Mouse (Mus musculus): Measurements from ENCODE around the gene Nectin1. TPM values are rescaled to one million over a fixed set of nuclear protein-coding genes. Genes with fewer than 3 reads are reported as not detected.

The Nectin1 gene
- polyA plus RNA-seq, 1 experiment from 2014 or later = 1.6 TPM

DNA sequence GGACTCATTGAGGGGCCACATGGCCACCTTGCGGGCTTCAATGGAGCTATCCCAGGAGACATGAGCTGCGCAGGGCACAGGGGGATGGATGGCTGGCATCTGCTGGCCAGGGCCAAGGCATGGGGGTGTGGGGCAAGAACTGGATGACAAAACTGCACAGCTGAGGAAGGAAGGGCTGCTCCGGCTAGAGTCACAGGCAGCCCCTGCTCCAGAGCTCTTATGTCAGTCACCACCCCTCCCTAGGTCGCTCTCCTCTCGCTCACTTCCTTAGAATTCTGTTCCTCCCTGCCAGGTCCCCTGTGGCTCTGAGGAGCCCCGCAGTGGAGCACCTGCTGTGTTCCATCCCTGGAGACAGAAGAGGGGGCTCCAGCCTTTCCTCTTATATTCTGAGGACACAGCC is 63.8 kb downstream of the Nectin1 start:
- 28% methylated on average over 6 of the region's 6 CpGs for WGBS (ENCODE audit: insufficient replicate concordance)
- Histone ChIP-seq H3K36me3 (replicated peaks) (no peaks in the 10 kb centered on the region), H3K4me3 (replicated peaks) (no peak overlapping the region), H3K27ac (replicated peaks) (no peak overlapping the region), H3K4me1 (replicated peaks) (no peaks in the 10 kb centered on the region), H3K4me2 (no peak overlapping the region), H3K9ac (no peak overlapping the region), H3K27me3 (no peaks in the 10 kb centered on the region), H3K9me3 (replicated peaks) (no peaks in the 10 kb centered on the region)
- no peak for ATAC-seq (ENCODE audit: insufficient read depth)

GRCm38 (mm10) chr9:43808099-43808498 is 64.3 kb downstream of the Nectin1 start:
- 32% methylated on average over 4 of the region's 4 CpGs for WGBS (ENCODE audit: insufficient replicate concordance)
- Histone ChIP-seq H3K9ac (no peak overlapping the region), H3K27ac (replicated peaks) (no peak overlapping the region), H3K4me3 (replicated peaks) (no peak overlapping the region), H3K36me3 (replicated peaks) (no peaks in the 10 kb centered on the region), H3K4me2 (no peak overlapping the region), H3K27me3 (no peaks in the 10 kb centered on the region), H3K9me3 (replicated peaks) (no peaks in the 10 kb centered on the region), H3K4me1 (replicated peaks) (no peaks in the 10 kb centered on the region)
- no peak for ATAC-seq (ENCODE audit: insufficient read depth)

DNA sequence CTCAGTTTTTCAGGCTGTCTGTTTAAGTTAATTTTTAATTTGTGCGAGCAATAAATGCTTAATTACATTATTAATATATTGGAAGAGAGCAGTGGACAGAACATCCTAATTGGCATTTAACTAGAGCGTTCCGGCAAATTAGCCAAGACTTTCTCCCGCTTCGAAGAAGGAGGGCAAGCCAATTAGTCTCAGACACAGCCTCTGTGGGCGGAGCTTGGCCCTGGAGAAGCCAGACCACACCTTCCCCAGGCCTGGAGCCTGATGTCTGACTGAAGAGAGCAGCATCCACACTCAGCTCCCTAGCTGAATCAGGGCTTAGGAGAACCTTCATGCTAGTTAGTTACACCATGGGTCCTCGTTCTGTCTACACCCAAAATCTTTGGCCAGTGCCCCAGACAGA is 64.8 kb downstream of the Nectin1 start:
- H3K9ac ChIP-seq = no peak overlapping the region
- no peaks in the 10 kb centered on the region for H3K9me3 ChIP-seq (replicated peaks)
- no peaks in the 10 kb centered on the region for H3K4me1 ChIP-seq (replicated peaks)
- H3K4me2 ChIP-seq = no peak overlapping the region
- no peak overlapping the region for H3K27ac ChIP-seq (replicated peaks)
- no peak overlapping the region for H3K4me3 ChIP-seq (replicated peaks)
- H3K36me3 ChIP-seq (replicated peaks) = no peaks in the 10 kb centered on the region
- WGBS (ENCODE audit: insufficient replicate concordance) = 33% methylated on average over 7 of the region's 7 CpGs
- no peak for ATAC-seq (ENCODE audit: insufficient read depth)
- H3K27me3 ChIP-seq = no peaks in the 10 kb centered on the region

GRCm38 (mm10) chr9:43813156-43813555 is 69.4 kb downstream of the Nectin1 start:
- peak; percentile 44; the same call in 1 of the 2 replicates for ATAC-seq (ENCODE audit: insufficient read depth)
- H3K9ac ChIP-seq = no peak overlapping the region
- 51% methylated on average over 2 of the region's 2 CpGs for WGBS (ENCODE audit: insufficient replicate concordance)
- no peak overlapping the region for H3K4me2 ChIP-seq
- no peak overlapping the region for H3K4me3 ChIP-seq (replicated peaks)
- H3K4me1 ChIP-seq (replicated peaks) = no peaks in the 10 kb centered on the region
- H3K27me3 ChIP-seq = no peaks in the 10 kb centered on the region
- no peaks in the 10 kb centered on the region for H3K36me3 ChIP-seq (replicated peaks)
- no peak overlapping the region for H3K27ac ChIP-seq (replicated peaks)
- H3K9me3 ChIP-seq (replicated peaks) = no peaks in the 10 kb centered on the region

DNA sequence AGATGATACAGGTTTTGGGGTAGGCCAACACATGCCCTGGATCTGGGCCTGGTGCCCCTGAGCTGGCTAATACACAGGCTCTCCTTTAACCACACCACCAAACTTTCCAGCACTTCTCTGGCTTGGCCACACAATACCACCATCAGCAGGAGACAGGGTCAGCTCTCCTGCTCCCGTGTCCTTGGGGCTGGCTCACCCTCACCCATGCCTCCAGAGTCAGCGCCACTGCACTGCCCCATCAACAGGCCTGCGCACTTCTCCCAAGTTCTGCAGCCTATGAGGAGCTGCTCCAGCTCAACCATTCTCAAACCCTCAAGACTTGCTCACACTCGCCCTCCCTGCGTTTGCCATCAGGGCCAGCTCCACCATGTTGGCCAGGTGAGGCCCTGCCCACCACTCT is 78.4 kb downstream of the Nectin1 start:
- ATAC-seq (ENCODE audit: insufficient read depth) = no peak
- Histone ChIP-seq H3K9me3 (replicated peaks) (no peaks in the 10 kb centered on the region), H3K4me3 (replicated peaks) (no peak overlapping the region), H3K4me1 (replicated peaks) (0 out of 2 replicates have a peak, but pooled peaks cover 3% of the 10 kb centered on the region), H3K4me2 (no peak overlapping the region), H3K36me3 (replicated peaks) (no peaks in the 10 kb centered on the region), H3K9ac (no peak overlapping the region), H3K27ac (replicated peaks) (no peak overlapping the region), H3K27me3 (no peaks in the 10 kb centered on the region)
- 79% methylated on average over 5 of the region's 5 CpGs for WGBS (ENCODE audit: insufficient replicate concordance)

DNA sequence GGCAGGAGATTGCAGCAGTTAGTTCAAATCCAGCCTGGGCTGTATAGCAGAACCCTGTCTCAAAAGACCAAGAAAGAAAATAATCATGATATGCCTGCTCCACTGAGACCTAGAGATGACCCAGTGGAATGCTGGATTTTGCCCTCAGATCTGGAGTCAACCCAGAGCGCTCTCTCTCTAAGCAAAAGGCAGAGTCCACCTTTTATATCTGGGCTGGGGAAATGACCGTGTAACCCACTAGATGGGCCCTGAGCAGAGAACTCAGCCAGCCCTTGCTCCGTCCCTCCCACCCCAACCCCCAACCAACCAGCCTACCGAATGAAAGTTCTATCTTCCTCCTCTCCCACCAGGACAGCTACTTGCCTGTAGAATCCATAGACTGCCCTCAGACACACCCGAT is 81.4 kb downstream of the Nectin1 start:
- no peak overlapping the region for H3K4me2 ChIP-seq
- H3K9me3 ChIP-seq (replicated peaks) = no peaks in the 10 kb centered on the region
- H3K4me1 ChIP-seq (replicated peaks) = 0 out of 2 replicates have a peak, but pooled peaks cover 3% of the 10 kb centered on the region
- no peak overlapping the region for H3K9ac ChIP-seq
- 33% methylated on average over 5 of the region's 5 CpGs for WGBS (ENCODE audit: insufficient replicate concordance)
- no peak; the same call in 1 of the 2 replicates for ATAC-seq (ENCODE audit: insufficient read depth)
- no peak overlapping the region for H3K4me3 ChIP-seq (replicated peaks)
- no peaks in the 10 kb centered on the region for H3K27me3 ChIP-seq
- no peak overlapping the region for H3K27ac ChIP-seq (replicated peaks)
- no peaks in the 10 kb centered on the region for H3K36me3 ChIP-seq (replicated peaks)

DNA sequence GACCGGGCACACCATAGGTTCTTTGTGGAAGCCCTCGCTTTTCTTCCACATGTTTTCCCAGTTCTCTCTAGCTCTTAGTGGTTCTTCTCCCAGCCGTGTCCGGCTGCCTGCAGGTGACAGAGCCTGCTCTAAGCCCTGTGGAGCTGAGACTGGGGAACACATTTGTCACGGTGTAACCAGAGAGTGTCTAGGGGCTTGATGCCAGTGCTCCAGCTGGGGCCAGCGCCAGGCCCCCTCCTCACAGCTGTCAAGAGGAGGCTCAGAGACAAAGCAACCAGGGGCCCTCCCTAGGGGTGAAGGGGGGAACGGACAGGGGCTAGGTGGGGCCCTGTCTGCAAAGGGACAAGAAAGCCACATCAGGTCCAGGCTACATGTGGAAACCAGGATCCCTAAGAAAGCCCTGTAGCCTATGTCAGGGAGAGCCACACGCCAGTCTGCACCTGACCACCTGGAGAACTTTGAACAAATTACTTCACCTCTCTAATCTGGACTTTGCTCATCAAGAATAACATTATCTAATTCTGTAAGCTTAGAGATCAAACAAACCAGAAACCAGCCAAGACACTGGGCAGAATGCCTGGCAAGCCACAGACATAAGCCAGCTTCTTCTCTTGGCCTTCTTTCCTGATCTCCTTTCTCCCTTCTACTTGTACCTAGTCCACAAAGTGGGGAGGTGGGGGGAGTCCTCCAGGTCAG is 82.9 kb downstream of the Nectin1 start:
- no peaks in the 10 kb centered on the region for H3K36me3 ChIP-seq (replicated peaks)
- H3K27ac ChIP-seq (replicated peaks) = no peak overlapping the region
- WGBS (ENCODE audit: insufficient replicate concordance) = 51% methylated on average over 8 of the region's 8 CpGs
- H3K4me2 ChIP-seq = no peak overlapping the region
- no peak for ATAC-seq (ENCODE audit: insufficient read depth)
- no peaks in the 10 kb centered on the region for H3K9me3 ChIP-seq (replicated peaks)
- H3K4me1 ChIP-seq (replicated peaks) = 0 out of 2 replicates have a peak, but pooled peaks cover 3% of the 10 kb centered on the region
- no peak overlapping the region for H3K4me3 ChIP-seq (replicated peaks)
- no peaks in the 10 kb centered on the region for H3K27me3 ChIP-seq
- H3K9ac ChIP-seq = no peak overlapping the region

DNA sequence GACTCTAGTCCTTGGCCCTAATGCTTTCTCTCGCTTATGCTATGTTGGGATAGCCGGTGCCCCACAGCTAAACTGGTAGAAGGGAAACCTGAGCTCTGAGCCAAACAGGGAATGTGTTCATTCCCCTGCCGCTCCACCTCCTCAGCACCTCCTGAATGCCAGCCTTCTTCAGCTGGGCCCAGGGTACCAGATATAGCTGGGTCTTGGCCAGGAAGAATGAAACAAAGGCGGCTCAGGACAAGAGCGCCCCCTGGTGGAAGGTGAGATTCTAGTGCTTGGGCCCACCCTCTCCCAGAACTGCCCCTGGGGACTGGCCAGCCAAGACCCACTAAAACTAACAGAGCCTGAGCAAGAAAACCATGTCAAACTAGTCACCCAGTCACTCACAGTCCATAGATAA is 83.8 kb downstream of the Nectin1 start:
- no peak for ATAC-seq (ENCODE audit: insufficient read depth)
- H3K4me2 ChIP-seq = no peak overlapping the region
- no peak overlapping the region for H3K4me3 ChIP-seq (replicated peaks)
- H3K36me3 ChIP-seq (replicated peaks) = no peaks in the 10 kb centered on the region
- H3K9ac ChIP-seq = no peak overlapping the region
- 41% methylated on average over 5 of the region's 5 CpGs for WGBS (ENCODE audit: insufficient replicate concordance)
- 0 out of 2 replicates have a peak, but pooled peaks cover 3% of the 10 kb centered on the region for H3K4me1 ChIP-seq (replicated peaks)
- H3K27me3 ChIP-seq = no peaks in the 10 kb centered on the region
- H3K27ac ChIP-seq (replicated peaks) = no peak overlapping the region
- H3K9me3 ChIP-seq (replicated peaks) = no peaks in the 10 kb centered on the region

DNA sequence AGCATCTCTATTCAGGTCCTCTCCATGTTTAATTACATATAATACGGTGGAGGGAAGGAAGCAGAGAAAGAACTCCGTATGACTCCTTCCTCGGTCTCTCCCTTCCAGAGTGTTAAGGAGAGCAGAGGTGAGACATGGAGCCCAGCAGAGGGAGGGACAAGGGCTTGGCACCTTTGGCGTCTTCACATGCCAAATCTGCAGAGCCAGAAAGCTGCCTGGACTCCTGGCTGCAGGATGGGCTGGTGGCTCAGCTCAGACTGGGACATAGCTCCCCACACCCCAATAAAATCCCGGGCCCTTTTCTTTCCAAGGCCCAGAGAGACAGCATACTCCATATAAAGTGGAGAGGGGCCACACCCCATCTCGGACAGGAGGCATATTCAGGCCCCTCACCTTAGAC is 85.2 kb downstream of the Nectin1 start:
- no peak overlapping the region for H3K9ac ChIP-seq
- 49% methylated on average over 6 of the region's 6 CpGs for WGBS (ENCODE audit: insufficient replicate concordance)

DNA sequence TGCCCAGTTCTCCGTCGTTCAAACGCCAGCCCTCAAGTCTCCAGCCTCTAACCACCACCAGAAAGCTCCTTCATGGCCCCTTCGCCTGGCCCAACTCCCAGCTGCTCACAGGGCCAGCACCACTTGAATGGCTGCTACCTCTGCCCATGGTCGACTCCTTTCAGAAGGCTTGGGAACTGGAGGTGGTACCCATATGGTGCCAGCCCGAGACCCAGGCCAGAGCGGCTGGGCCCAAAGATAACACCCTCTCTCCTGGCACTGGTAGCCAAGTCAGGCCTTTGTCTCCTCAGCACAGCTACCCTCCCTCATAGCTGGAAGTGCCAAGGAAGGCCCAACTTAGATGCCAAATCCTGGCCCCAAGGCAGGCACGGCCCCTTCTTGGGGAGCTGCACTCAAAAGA is 89.4 kb downstream of the Nectin1 start:
- WGBS (ENCODE audit: insufficient replicate concordance) = 72% methylated on average over 8 of the region's 8 CpGs
- no peak for ATAC-seq (ENCODE audit: insufficient read depth)
- no peaks in the 10 kb centered on the region for H3K27me3 ChIP-seq

More for the DNA sequence above, 85.2 kb downstream of the Nectin1 start:
- H3K4me2 ChIP-seq = no peak overlapping the region
- no peaks in the 10 kb centered on the region for H3K27me3 ChIP-seq
- H3K27ac ChIP-seq (replicated peaks) = no peak overlapping the region
- no peak overlapping the region for H3K4me3 ChIP-seq (replicated peaks)
- no peaks in the 10 kb centered on the region for H3K36me3 ChIP-seq (replicated peaks)
- ATAC-seq (ENCODE audit: insufficient read depth) = no peak
- no peaks in the 10 kb centered on the region for H3K9me3 ChIP-seq (replicated peaks)
- H3K4me1 ChIP-seq (replicated peaks) = 0 out of 2 replicates have a peak, but pooled peaks cover 3% of the 10 kb centered on the region

DNA sequence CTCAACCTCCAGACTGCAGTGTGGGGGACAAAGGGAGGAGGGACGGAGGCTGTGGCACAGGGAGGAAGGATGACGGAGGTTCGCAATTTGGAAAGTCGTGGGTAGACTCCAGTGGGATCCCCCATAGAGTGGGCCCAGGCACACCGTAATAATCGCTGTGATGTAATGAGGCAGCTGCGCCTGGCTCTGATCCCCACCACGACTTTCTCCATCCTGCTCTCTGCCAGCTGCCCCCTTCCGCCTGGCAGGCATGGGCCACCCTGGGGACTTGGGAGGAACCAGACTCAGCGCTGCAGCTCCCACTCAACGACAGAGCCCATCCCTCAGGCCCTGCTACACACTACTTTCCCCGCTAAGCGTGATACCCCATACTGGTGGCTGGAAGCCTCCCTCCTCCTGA is 90.5 kb downstream of the Nectin1 start:
- Histone ChIP-seq H3K27me3 (no peaks in the 10 kb centered on the region), H3K36me3 (replicated peaks) (no peaks in the 10 kb centered on the region), H3K9ac (no peak overlapping the region), H3K4me1 (replicated peaks) (no peaks in the 10 kb centered on the region), H3K4me3 (replicated peaks) (no peak overlapping the region), H3K9me3 (replicated peaks) (no peaks in the 10 kb centered on the region), H3K4me2 (no peak overlapping the region), H3K27ac (replicated peaks) (no peak overlapping the region)
- ATAC-seq (ENCODE audit: insufficient read depth) = no peak
- 71% methylated on average over 13 of the region's 13 CpGs for WGBS (ENCODE audit: insufficient replicate concordance)

More for the DNA sequence above, 89.4 kb downstream of the Nectin1 start:
- H3K27ac ChIP-seq (replicated peaks) = no peak overlapping the region
- H3K9ac ChIP-seq = no peak overlapping the region
- no peak overlapping the region for H3K4me2 ChIP-seq
- H3K9me3 ChIP-seq (replicated peaks) = no peaks in the 10 kb centered on the region
- no peak overlapping the region for H3K4me3 ChIP-seq (replicated peaks)
- no peaks in the 10 kb centered on the region for H3K36me3 ChIP-seq (replicated peaks)
- H3K4me1 ChIP-seq (replicated peaks) = no peaks in the 10 kb centered on the region

GRCm38 (mm10) chr9:43838561-43838960 is 94.8 kb downstream of the Nectin1 start:
- Histone ChIP-seq H3K4me2 (no peak overlapping the region), H3K9ac (no peak overlapping the region), H3K27me3 (peaks cover 4% of the 10 kb centered on the region; the same call in 1 of the 2 replicates), H3K36me3 (replicated peaks) (no peaks in the 10 kb centered on the region), H3K4me3 (replicated peaks) (no peak overlapping the region), H3K27ac (replicated peaks) (no peak overlapping the region), H3K4me1 (replicated peaks) (no peaks in the 10 kb centered on the region), H3K9me3 (replicated peaks) (no peaks in the 10 kb centered on the region)
- ATAC-seq (ENCODE audit: insufficient read depth) = no peak
- WGBS (ENCODE audit: insufficient replicate concordance) = 59% methylated on average over 2 of the region's 2 CpGs
